Mouse (Mus musculus): ENCODE data around the gene Tmem50b. TPM values are rescaled to one million over a fixed set of nuclear protein-coding genes. Genes with fewer than 3 reads are reported as not detected.
A peak's percentile ranks its signal among the peaks of the same experiment; 100 is the strongest.
"Not testable (repeated sequence)": the region's sequence is repeated elsewhere in the genome, so short reads cannot be mapped to it uniquely, and the experiment has no call there.

The Tmem50b gene
- total RNA-seq, 2 experiments from 2014 or later = 33.8 to 38.3 TPM

DNA sequence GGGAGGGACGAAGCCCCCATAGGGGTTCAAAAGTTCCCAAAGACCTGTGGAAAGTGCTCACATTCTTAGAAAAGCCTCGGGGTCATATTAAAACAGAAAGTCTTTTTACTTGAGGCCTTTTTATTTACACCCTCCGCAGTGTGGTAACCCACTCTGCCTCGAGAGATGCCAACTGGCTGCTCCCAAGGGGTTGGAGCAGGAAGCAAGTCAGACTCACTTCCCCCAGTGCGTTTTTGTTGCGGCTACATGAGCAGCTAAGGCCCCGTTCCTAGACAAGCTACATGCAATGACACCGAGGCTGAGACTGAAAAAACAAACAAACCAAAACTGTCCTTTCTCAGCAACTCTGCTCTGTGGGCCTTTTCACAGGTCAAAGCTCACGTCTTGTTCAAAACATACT, 59.1 kb downstream of the Tmem50b start:
- DNase-seq = no peak

- DNase-seq = no peak
Observed at GRCm38 (mm10) chr16:91538051-91538450, 59.5 kb downstream of the Tmem50b start.

DNA sequence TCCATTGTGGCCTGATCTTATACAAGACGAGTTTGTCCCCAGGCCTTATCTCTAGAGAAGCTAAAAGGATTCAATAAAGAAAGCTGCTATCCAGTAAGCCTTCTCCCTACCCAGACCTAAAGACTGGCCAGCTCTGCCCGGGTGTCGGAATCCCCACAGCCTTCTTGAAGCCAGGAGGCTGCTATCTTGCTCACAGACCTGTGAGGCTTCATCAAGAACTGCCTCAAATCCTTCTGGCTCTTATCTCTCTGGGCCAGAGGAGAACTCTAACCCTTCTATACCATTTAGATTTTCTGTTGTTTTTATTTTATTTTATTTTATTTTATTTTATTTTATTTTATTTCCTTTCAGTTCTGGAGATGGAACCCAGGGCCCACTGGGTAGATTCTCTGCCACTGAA, 60.5 kb downstream of the Tmem50b start:
- DNase-seq = no peak

DNA sequence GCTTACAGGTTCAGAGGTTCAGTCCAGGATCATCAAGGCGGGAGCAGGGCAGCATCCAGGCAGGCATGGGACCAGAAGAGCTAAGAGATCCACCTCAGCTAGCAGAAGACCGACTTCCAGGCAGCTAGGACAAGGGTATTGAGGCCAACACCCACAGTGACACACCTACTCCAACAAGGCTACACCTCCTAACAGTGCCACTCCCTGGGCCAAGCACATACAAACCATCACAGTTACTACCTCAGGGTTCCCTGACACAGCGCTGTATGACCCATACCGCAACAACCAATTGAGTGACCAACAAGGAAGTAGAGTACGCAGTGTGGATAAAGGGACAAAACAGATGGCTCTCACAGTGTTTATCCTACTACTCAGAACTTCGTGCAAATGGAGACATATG, 61.2 kb downstream of the Tmem50b start:
- DNase-seq = no peak

- no peak for DNase-seq
Observed at GRCm38 (mm10) chr16:91534888-91535287, 62.7 kb downstream of the Tmem50b start.

DNA sequence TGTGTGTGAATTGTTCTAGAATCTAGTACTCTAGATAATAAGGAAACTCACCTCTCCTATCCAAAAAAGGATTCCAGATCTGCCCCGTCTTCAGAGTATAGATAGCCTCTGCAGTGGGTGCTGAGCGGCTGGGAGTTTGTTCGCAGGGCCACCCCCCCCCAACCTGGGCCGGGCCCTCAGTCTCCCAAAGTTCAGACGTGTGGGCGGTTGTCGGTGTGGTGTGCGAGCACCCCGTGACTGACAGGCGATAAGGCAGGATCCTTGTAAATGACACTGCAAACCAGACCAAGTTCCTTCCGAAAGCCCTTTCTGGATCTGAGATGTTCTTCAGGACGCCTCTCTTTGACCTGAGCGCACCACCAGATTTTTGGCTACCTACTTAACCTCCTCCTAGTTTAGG, 63.1 kb downstream of the Tmem50b start:
- peak; percentile 44 for DNase-seq

GRCm38 (mm10) chr16:91533097-91534001, 64.3 kb downstream of the Tmem50b start:
- no peak for DNase-seq

GRCm38 (mm10) chr16:91532429-91532828, 65.2 kb downstream of the Tmem50b start:
- DNase-seq = no peak

DNA sequence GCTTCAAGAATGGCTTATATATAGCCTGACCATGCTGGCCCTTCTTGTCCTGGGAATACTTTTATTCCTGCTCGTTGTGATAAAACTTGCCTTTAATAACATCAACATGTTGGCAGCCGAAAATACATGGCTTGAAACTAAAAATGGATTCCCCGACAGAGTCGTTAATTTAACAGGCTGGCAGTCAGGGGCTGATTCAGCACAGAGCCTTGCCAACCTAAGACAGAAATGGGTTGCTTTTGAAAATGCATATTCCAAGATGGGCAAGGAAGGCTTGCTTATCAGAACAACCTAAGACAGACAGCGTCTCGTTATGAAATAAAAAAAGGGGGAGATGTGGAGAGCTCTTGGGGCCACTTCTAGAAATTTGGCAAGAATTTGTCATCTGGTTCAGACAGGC, 65.7 kb downstream of the Tmem50b start:
- no peak for DNase-seq

GRCm38 (mm10) chr16:91530830-91531229, 66.8 kb downstream of the Tmem50b start:
- not testable (repeated sequence) for DNase-seq

DNA sequence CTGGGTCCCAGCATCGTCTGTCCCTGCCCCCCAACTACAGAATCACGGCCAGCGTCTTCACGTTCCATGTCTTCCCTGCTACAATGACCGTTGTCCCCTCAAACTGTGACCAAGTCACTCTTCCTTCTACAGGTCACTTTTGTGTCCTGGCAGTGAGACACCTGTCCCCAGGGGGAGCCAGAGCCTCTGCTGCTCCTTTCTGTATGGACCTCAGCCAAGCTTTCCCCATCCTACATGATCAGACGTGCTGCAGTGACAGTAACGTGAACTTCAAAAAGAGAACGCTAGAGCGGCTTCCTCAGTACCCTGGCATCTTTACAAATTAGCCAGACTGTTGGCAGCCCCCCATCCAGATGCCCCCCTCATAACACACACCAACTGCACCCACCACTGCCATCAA, 69.0 kb downstream of the Tmem50b start:
- DNase-seq = no peak

DNA sequence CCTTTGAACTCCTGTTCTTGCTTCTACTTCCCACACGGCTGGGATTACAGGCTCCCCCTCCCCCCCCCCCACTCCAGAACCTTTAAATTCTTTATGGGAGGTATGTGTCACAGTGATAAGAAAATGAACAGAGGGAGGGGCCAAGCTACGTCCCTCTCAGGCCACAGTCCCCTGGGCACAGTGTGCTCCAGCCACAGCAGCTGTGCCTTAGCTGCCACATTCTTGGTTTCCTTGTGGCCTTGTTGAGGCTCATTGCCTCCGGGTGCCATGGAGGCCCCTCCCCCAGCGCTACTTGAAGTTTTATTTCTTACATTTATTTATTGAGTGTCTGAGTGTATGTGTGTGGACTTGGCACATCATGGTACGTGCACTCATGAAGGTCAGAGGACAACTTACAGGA, 70.1 kb downstream of the Tmem50b start:
- DNase-seq = no peak

- peak; percentile 61 for DNase-seq
Observed at GRCm38 (mm10) chr16:91527051-91527450, 70.5 kb downstream of the Tmem50b start.

GRCm38 (mm10) chr16:91526274-91526673, 71.3 kb downstream of the Tmem50b start:
- no peak for DNase-seq

Small RNAs within 50 kb of the gene (microRNA-seq; reads per million reads assigned to microRNA genes)
- gene Mir6367 = not detected

Other genes with a start within 250 kb of the Tmem50b start
- 10 to 100 TPM; 78.4 TPM for gene Ifnar2, start 225.0 kb downstream of the Tmem50b start, total RNA-seq (2021)
- gene Gm21970, start 206.1 kb downstream of the Tmem50b start, total RNA-seq (2021) = not detected
- gene Il10rb, start 191.6 kb downstream of the Tmem50b start, total RNA-seq (2021) = 10 to 100 TPM; 75.4 to 78.8 TPM
- gene Ifnar1, start 112.6 kb downstream of the Tmem50b start, total RNA-seq (2021) = 10 to 100 TPM; 71.2 to 85.3 TPM
- gene Ifngr2, start 50.7 kb downstream of the Tmem50b start, total RNA-seq (2021) = 10 to 100 TPM; 27.5 to 31.9 TPM
- gene Dnajc28, start 21.2 kb upstream of the Tmem50b start, total RNA-seq (2021) = 10 to 100 TPM; 10.9 to 15.4 TPM
- gene Gart, start 49.2 kb upstream of the Tmem50b start, total RNA-seq (2021) = 10 to 100 TPM; 93.3 to 94.2 TPM
- gene Son, start 49.7 kb upstream of the Tmem50b start, total RNA-seq (2021) = 100 to 1,000 TPM; 169 to 238 TPM
- gene Donson, start 91.0 kb upstream of the Tmem50b start, total RNA-seq (2021) = 10 to 100 TPM in 1 of 2 experiments, 1 to 10 TPM in 1; 8.4 to 11.6 TPM
- gene Cryzl1, start 131.2 kb upstream of the Tmem50b start, total RNA-seq (2021) = 10 to 100 TPM; 35.0 to 47.0 TPM
- 10 to 100 TPM; 31.7 to 52.0 TPM for gene Itsn1, start 131.5 kb upstream of the Tmem50b start, total RNA-seq (2021)

Data from adrenal gland, postnatal 10 days (tissue).